Mouse (Mus musculus): Measurements from ENCODE around the gene Vmn1r4. TPM values are rescaled to one million over a fixed set of nuclear protein-coding genes. Genes with fewer than 3 reads are reported as not detected.

Gene Vmn1r4
- total RNA-seq, 2 experiments from 2014 or later, result 0.25 TPM; not detected in 1

GRCm38 (mm10) chr6:56913092-56913858 lies 10.5 kb upstream of the Vmn1r4 start:
- intact Hi-C loops (cut with DNase I), result no loop called here
- DNase-seq, result no peak

GRCm38 (mm10) chr6:56916279-56916678 lies 7.5 kb upstream of the Vmn1r4 start:
- intact Hi-C loops (cut with DNase I), result no loop called here
- no peak for DNase-seq

GRCm38 (mm10) chr6:56917578-56918368 lies 6.0 kb upstream of the Vmn1r4 start:
- DNase-seq, result no peak
- intact Hi-C loops (cut with DNase I), result no loop called here

GRCm38 (mm10) chr6:56919330-56920044 lies 4.3 kb upstream of the Vmn1r4 start:
- DNase-seq, result no peak
- intact Hi-C loops (cut with DNase I), result loop anchor here (10.0 kb wide), 1 partner anchor 205 kb away; the partner anchor contains the start of gene Avl9

GRCm38 (mm10) chr6:56920222-56921092 lies 3.4 kb upstream of the Vmn1r4 start:
- intact Hi-C loops (cut with DNase I), result loop anchor here (10.0 kb wide), 1 partner anchor 206 kb away; the partner anchor contains the start of gene Avl9

GRCm38 (mm10) chr6:56923331-56923725 lies 487 bp upstream of the Vmn1r4 start:
- intact Hi-C loops (cut with DNase I), result loop anchor here (10.0 kb wide), 1 partner anchor 209 kb away; the partner anchor contains the start of gene Avl9
- DNase-seq, result peak in 1 of 2 experiments; percentile 16

More at GRCm38 (mm10) chr6:56920222-56921092, 3.4 kb upstream of the Vmn1r4 start:
- DNase-seq, result no peak

GRCm38 (mm10) chr6:56931648-56932415 lies 8.0 kb downstream of the Vmn1r4 start:
- no peak for DNase-seq
- intact Hi-C loops (cut with DNase I), result no loop called here

GRCm38 (mm10) chr6:56932464-56932863 lies 8.6 kb downstream of the Vmn1r4 start:
- no peak for DNase-seq
- intact Hi-C loops (cut with DNase I), result no loop called here

- intact Hi-C loops (cut with DNase I), result no loop called here
- no peak for DNase-seq
These were observed 10.6 kb downstream of the Vmn1r4 start for GRCm38 (mm10) chr6:56934366-56934765.

- no peak for DNase-seq
- intact Hi-C loops (cut with DNase I), result no loop called here
These were observed 32.6 kb downstream of the Vmn1r4 start for GRCm38 (mm10) chr6:56956436-56956835.

- intact Hi-C loops (cut with DNase I), result no loop called here
- DNase-seq, result no peak
These were observed 46.2 kb downstream of the Vmn1r4 start, which contains the start of gene Vmn1r5 for GRCm38 (mm10) chr6:56969973-56970372. Gene Vmn1r5, plus strand, starts transcription at chr6:56970273.

- intact Hi-C loops (cut with DNase I), result no loop called here
- DNase-seq, result no peak
These were observed 73.1 kb downstream of the Vmn1r4 start, which contains the start of gene Vmn1r6 for GRCm38 (mm10) chr6:56996943-56997342. Gene Vmn1r6, plus strand, starts transcription at chr6:56997243.

Other genes starting within 250 kb of the Vmn1r4 start
- gene Lsm5, start 219.3 kb upstream of the Vmn1r4 start, total RNA-seq (2021), result 10 to 100 TPM; 12.1 to 14.8 TPM
- 1 to 10 TPM; 2.7 to 4.0 TPM for gene Avl9, start 209.1 kb upstream of the Vmn1r4 start, total RNA-seq (2021)
- gene Kbtbd2, start 126.2 kb upstream of the Vmn1r4 start, total RNA-seq (2021), result 10 to 100 TPM; 19.3 to 21.0 TPM
- 10 to 100 TPM; 44.4 to 48.4 TPM for gene Fkbp9, start 92.0 kb upstream of the Vmn1r4 start, total RNA-seq (2021)
- gene Nt5c3, start 83 bp upstream of the Vmn1r4 start, total RNA-seq (2021), result 10 to 100 TPM; 54.5 to 56.3 TPM
- gene Vmn1r5, start 46.3 kb downstream of the Vmn1r4 start, total RNA-seq (2021), result not detected
- not detected for gene Vmn1r6, start 73.2 kb downstream of the Vmn1r4 start, total RNA-seq (2021)
- gene Vmn1r7, start 101.3 kb downstream of the Vmn1r4 start, total RNA-seq (2021), result not detected
- gene Vmn1r8, start 108.3 kb downstream of the Vmn1r4 start, total RNA-seq (2021), result not detected
- gene Vmn1r9, start 142.8 kb downstream of the Vmn1r4 start, total RNA-seq (2021), result not detected
- gene Vmn1r10, start 185.4 kb downstream of the Vmn1r4 start, total RNA-seq (2021), result not detected
- not detected for gene Vmn1r11, start 209.4 kb downstream of the Vmn1r4 start, total RNA-seq (2021)
- not detected for gene Vmn1r12, start 232.9 kb downstream of the Vmn1r4 start, total RNA-seq (2021)